Mouse (Mus musculus) liver, embryonic 16.5 days (tissue): ENCODE measurements at regions not wholly inside any gene's neighbourhood (a gene's known extent, or its start where the extent isn't known, plus 50 kb on each side); places are given as distances from the start of the nearest gene placed in this dataset.

Experiments used
- ATAC-seq: fragments of 200-750 bp; cut with Nextera tagmentation; 2 replicates; pipeline ENCODE4 v1.8.0; 2017; ENCODE audit warnings: low read depth, mild to moderate bottlenecking, moderate number of reproducible peaks, moderate library complexity
- H3K27ac ChIP-seq: fragments of 300-500 bp; sonication (generic); 2 replicates; pipeline ENCODE4 v1.5.1; 2014; ENCODE audit warnings: mild to moderate bottlenecking, low read length
- H3K27me3 ChIP-seq: fragments of 300-500 bp; sonication (generic); 2 replicates; pipeline ENCODE4 v1.6.1; 2014; ENCODE audit warnings: low read depth, low read length, mixed read lengths; ENCODE audit not compliant: control insufficient read depth, insufficient read depth
- H3K36me3 ChIP-seq: fragments of 300-500 bp; sonication (generic); 2 replicates; pipeline ENCODE4 v1.6.1; 2014; ENCODE audit warnings: mild to moderate bottlenecking; ENCODE audit not compliant: control insufficient read depth, insufficient read depth
- H3K4me1 ChIP-seq: fragments of 300-500 bp; sonication (generic); 2 replicates; pipeline ENCODE4 v1.6.1; 2014; ENCODE audit warnings: low read depth, low read length, mixed read lengths; ENCODE audit not compliant: control insufficient read depth
- H3K4me2 ChIP-seq: fragments of 300-500 bp; sonication (generic); 2 replicates; pipeline ENCODE4 v1.6.1; 2014; ENCODE audit warnings: low read depth, low read length, mixed read lengths
- H3K4me3 ChIP-seq: fragments of 300-500 bp; sonication (generic); 2 replicates; pipeline ENCODE4 v1.5.1; 2014; ENCODE audit warnings: low read depth, mild to moderate bottlenecking, low read length
- H3K9ac ChIP-seq: fragments of 300-500 bp; sonication (generic); 2 replicates; pipeline ENCODE4 v1.6.1; 2014; ENCODE audit warnings: low read depth, low read length
- H3K9me3 ChIP-seq: fragments of 300-500 bp; sonication (generic); replicated peaks from 2 replicates; pipeline ENCODE4 v1.6.1; 2016; ENCODE audit warnings: low read length; ENCODE audit not compliant: control insufficient read depth
- WGBS: fragments of 180-500 bp; shearing (Covaris S2); extraction: QIAGEN DNeasy Blood & Tissue Kit; methylation state at CpG from one replicate; pipeline ENCODE4 v1.1.7; 2014; ENCODE audit not compliant: insufficient replicate concordance; 5-methylcytosine and 5-hydroxymethylcytosine counted together

GRCm38 (mm10) chr7:70972023-70972400 is 379.3 kb downstream of the Gm10295 start:
- Histone ChIP-seq H3K4me1 (no peaks in the 10 kb centered on the region), H3K9me3 (no peaks in the 10 kb centered on the region), H3K9ac (no peak overlapping the region), H3K27me3 (no peaks in the 10 kb centered on the region), H3K4me2 (no peak overlapping the region), H3K4me3 (no peak overlapping the region), H3K27ac (no peak overlapping the region), H3K36me3 (no peaks in the 10 kb centered on the region)
- 57% methylated on average over 3 of the region's 3 CpGs for WGBS
- no peak for ATAC-seq

GRCm38 (mm10) chr7:70971323-70972022 is 379.8 kb downstream of the Gm10295 start:
- no peaks in the 10 kb centered on the region for H3K36me3 ChIP-seq
- ATAC-seq, result no peak

GRCm38 (mm10) chr7:70952318-70952959 is 398.8 kb downstream of the Gm10295 start:
- no peaks in the 10 kb centered on the region for H3K36me3 ChIP-seq
- H3K4me1 ChIP-seq, result no peaks in the 10 kb centered on the region
- H3K27ac ChIP-seq, result no peak overlapping the region
- no peaks in the 10 kb centered on the region for H3K9me3 ChIP-seq
- H3K27me3 ChIP-seq, result no peaks in the 10 kb centered on the region
- 49% methylated on average over 4 of the region's 4 CpGs for WGBS
- no peak overlapping the region for H3K9ac ChIP-seq
- no peak overlapping the region for H3K4me3 ChIP-seq
- no peak for ATAC-seq
- H3K4me2 ChIP-seq, result no peak overlapping the region

More at GRCm38 (mm10) chr7:70971323-70972022, 379.8 kb downstream of the Gm10295 start:
- H3K27me3 ChIP-seq, result no peaks in the 10 kb centered on the region
- no peak overlapping the region for H3K27ac ChIP-seq
- H3K4me3 ChIP-seq, result no peak overlapping the region
- no peaks in the 10 kb centered on the region for H3K4me1 ChIP-seq
- WGBS, result 40% methylated on average over 6 of the region's 6 CpGs
- no peaks in the 10 kb centered on the region for H3K9me3 ChIP-seq
- no peak overlapping the region for H3K9ac ChIP-seq
- H3K4me2 ChIP-seq, result no peak overlapping the region

GRCm38 (mm10) chr7:70948281-70948680 is 403.0 kb downstream of the Gm10295 start:
- Histone ChIP-seq H3K27ac (no peak overlapping the region), H3K4me2 (no peak overlapping the region), H3K9me3 (no peaks in the 10 kb centered on the region), H3K9ac (no peak overlapping the region), H3K4me3 (no peak overlapping the region), H3K4me1 (no peaks in the 10 kb centered on the region), H3K36me3 (no peaks in the 10 kb centered on the region), H3K27me3 (no peaks in the 10 kb centered on the region)
- no peak for ATAC-seq
- 69% methylated on average over 5 of the region's 5 CpGs for WGBS

GRCm38 (mm10) chr7:70946260-70946659 is 405.0 kb downstream of the Gm10295 start:
- WGBS, result 31% methylated on average over 2 of the region's 2 CpGs
- no peaks in the 10 kb centered on the region for H3K27me3 ChIP-seq
- no peak overlapping the region for H3K4me2 ChIP-seq
- no peak overlapping the region for H3K27ac ChIP-seq
- no peaks in the 10 kb centered on the region for H3K4me1 ChIP-seq
- no peak overlapping the region for H3K4me3 ChIP-seq
- no peak for ATAC-seq
- H3K9ac ChIP-seq, result no peak overlapping the region
- no peaks in the 10 kb centered on the region for H3K36me3 ChIP-seq
- H3K9me3 ChIP-seq, result no peaks in the 10 kb centered on the region

GRCm38 (mm10) chr7:70930911-70931310 is 420.4 kb downstream of the Gm10295 start:
- H3K4me3 ChIP-seq, result no peak overlapping the region
- no peaks in the 10 kb centered on the region for H3K9me3 ChIP-seq
- ATAC-seq, result peak; percentile 50; the same call in 1 of the 2 replicates
- H3K27me3 ChIP-seq, result no peaks in the 10 kb centered on the region
- H3K4me2 ChIP-seq, result no peak overlapping the region
- no peaks in the 10 kb centered on the region for H3K4me1 ChIP-seq
- no peaks in the 10 kb centered on the region for H3K36me3 ChIP-seq
- H3K27ac ChIP-seq, result no peak overlapping the region
- H3K9ac ChIP-seq, result no peak overlapping the region
- WGBS, result 15% methylated on average over 6 of the region's 6 CpGs

GRCm38 (mm10) chr7:70929935-70930334 is 421.4 kb downstream of the Gm10295 start:
- 63% methylated on average over 11 of the region's 11 CpGs for WGBS
- no peak for ATAC-seq
- Histone ChIP-seq H3K4me3 (no peak overlapping the region), H3K4me1 (no peaks in the 10 kb centered on the region), H3K9me3 (no peaks in the 10 kb centered on the region), H3K36me3 (no peaks in the 10 kb centered on the region), H3K27me3 (no peaks in the 10 kb centered on the region), H3K4me2 (no peak overlapping the region), H3K27ac (no peak overlapping the region), H3K9ac (no peak overlapping the region)

GRCm38 (mm10) chr7:70928001-70928400 is 423.3 kb downstream of the Gm10295 start:
- H3K27me3 ChIP-seq, result no peaks in the 10 kb centered on the region
- H3K9ac ChIP-seq, result no peak overlapping the region
- H3K4me1 ChIP-seq, result no peaks in the 10 kb centered on the region
- 55% methylated on average over 3 of the region's 3 CpGs for WGBS
- no peak overlapping the region for H3K27ac ChIP-seq
- no peaks in the 10 kb centered on the region for H3K9me3 ChIP-seq
- no peak overlapping the region for H3K4me2 ChIP-seq
- ATAC-seq, result no peak
- no peaks in the 10 kb centered on the region for H3K36me3 ChIP-seq
- no peak overlapping the region for H3K4me3 ChIP-seq

- ATAC-seq, result no peak
- Histone ChIP-seq H3K36me3 (no peaks in the 10 kb centered on the region), H3K27ac (no peak overlapping the region), H3K4me2 (no peak overlapping the region), H3K9ac (no peak overlapping the region), H3K4me1 (no peaks in the 10 kb centered on the region), H3K9me3 (no peaks in the 10 kb centered on the region), H3K4me3 (no peak overlapping the region), H3K27me3 (no peaks in the 10 kb centered on the region)
- 42% methylated on average over 4 of the region's 4 CpGs for WGBS
These were observed 434.3 kb downstream of the Gm10295 start for GRCm38 (mm10) chr7:70917016-70917415.
